Mouse (Mus musculus) frontal cortex, postnatal 36 days (tissue): ENCODE data around the gene Nelfe.

ENCODE experiments used
- DNase-seq, 2 experiments: peaks; one replicate each; pipeline ENCODE4 v3.0.0; 2022; ENCODE audit warnings: low spot score in 2 of 2

Gene Nelfe

DNA sequence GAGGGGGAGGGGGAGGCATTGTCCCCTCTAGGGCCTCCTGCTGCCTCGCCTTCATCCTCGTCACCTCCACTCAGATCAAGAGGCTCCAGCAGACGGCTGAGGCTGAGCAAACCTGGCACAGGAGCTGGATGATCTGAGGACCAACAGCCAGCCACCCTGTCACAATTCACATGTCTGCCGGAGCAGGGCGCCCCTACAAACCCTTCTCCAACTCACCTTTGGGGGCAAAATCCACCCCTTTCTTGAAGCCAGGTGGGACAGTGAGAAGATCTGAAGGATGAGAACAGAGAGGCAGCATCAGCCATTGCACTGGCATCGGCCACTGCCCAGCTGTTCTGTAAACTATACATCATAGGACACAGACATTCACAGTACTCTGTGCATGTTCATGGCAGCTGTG, 3.0 kb upstream of the Nelfe start:
- no peak for DNase-seq

DNA sequence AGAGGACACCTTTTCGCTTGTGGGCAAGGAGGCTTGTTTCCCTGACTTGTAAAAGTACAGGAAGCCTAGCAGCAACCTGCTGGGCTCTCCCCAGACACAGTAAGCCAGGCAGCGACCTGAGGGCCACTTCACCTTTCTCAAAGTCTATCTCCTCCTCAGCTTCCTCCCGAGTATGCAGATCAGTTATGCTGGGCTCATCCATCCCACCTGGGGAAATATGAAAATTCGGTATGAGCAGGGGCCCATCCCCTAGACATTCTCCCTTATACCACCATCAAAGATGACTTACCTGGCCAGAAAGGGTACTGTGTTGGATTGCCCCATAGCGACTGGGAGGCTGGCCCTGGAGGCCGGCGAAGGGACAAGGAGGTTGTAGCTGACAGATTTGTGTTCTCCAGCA, 2.6 kb upstream of the Nelfe start:
- no peak for DNase-seq

DNA sequence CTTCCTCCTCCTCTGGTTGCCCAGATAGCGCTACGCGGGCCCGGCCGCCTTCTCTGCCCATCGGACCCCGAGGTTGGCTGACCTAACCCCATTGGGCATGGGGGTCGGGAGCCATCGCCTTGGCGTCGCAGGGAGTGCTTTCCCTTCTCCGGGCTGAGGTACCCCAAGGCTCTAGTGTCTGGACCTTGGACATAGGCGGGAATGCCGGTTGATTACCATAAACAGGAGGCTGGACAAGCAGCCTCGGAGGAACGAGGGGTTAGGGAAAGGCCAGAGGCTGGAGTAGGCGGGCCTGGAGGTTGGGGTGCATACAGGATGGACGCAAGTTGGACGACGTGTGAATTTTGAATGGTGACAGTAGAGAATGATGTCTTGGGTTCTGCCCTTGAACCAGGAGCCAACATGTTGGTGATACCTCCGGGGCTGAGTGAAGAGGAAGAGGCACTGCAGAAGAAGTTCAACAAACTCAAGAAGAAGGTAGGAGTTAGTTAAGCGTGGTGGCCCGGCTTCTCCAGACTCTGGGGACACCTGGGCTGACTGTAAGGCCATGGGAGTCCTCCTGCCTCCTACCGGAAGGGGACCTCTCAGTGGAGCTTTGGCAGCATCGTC, 430 bp downstream of the Nelfe start:
- no peak for DNase-seq

DNA sequence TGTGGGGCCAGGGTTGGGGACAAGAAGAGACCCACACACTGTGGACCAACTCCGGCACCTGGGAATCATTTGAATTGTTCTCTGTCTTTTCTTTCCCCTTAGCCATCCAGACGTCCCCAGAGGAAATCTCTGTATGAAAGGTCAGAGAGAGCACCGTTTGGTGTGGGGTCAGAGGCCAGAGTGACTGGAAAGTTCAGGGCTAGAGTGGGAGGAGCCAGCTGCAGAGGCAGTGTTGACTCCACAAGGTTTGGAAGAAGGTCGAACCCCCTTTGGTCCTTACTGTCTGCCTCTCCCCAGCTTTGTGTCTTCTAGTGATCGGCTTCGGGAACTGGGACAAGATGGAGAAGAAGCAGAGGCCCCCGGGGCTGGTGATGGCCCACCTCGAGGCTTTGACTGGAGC, 3.3 kb downstream of the Nelfe start:
- no peak for DNase-seq

DNA sequence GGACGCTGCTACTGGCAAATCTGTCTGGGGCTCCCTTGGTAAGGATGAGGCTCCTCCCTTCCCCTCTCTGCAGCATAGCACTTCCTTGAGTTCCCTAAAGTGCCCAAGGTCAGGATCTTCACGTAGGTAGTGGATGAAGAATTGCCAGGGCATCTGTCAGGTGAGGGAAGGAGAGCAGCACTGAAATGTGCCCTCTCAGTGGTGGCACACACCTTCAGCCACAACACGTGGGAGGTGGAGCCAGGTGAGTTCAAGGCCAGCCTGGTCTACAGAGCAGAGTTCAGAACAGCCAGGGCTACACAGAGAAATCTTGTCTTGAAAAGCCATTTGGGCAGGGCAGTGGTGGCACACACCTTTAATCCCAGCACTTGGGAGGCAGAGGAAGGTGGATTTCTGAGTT, 4.6 kb downstream of the Nelfe start:
- DNase-seq: no peak

DNA sequence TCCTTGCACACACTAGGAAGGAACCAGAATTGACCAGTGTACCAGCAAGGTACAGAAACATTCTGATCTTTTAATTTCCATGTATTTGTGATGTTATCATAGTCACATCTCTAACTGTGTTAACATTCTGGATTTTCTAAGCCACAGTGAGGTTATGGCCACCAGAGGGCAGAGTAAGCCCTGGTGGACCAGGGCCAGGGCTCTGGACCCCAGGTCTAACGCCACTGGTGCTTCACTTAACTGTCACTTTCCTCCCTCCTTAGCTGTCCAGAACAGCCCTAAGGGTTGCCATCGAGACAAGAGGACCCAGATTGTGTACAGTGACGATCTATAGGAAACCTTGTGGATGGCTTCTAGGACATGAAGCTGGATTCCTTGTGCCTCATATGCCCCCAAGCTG, 5.6 kb downstream of the Nelfe start:
- DNase-seq: no peak

DNA sequence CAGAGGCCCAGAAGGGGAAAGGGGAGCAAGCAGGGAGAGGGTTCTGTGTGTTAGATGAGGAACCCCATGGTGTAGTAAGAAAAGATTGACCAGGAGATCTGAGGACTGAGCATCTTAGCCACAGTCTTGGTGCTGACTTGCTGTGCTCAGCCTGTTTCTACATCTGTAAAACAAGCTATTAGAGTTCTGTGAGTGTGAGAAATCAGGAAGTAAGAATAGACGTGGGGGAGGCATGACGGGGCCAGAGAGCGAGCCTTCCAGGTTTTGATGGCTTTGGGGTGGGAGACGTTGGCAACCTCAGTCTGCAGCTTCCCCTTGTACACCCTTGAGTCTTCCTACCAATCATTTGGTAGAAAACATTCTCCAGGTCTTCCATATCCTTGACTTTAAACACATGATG, 8.5 kb downstream of the Nelfe start:
- DNase-seq: no peak

DNA sequence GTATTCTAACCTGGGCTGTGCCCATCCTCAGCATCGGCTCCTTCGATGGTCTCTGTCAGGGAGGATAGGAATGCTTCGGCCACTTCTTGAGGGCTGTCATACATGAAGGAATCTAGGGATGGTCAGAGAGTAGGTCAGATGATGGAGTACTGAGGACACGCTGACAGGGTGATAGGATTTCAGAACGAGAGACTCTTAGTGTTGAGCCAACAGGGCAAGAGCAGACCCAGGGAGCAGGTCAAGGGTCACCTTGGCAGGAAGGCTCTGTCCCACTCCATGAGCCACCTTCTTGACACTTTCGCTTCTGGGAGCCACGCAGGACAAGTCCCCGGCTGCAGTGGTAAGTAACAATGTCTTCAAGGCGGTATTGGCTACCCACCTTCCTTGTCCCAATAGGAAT, 10.3 kb downstream of the Nelfe start:
- DNase-seq: no peak

DNA sequence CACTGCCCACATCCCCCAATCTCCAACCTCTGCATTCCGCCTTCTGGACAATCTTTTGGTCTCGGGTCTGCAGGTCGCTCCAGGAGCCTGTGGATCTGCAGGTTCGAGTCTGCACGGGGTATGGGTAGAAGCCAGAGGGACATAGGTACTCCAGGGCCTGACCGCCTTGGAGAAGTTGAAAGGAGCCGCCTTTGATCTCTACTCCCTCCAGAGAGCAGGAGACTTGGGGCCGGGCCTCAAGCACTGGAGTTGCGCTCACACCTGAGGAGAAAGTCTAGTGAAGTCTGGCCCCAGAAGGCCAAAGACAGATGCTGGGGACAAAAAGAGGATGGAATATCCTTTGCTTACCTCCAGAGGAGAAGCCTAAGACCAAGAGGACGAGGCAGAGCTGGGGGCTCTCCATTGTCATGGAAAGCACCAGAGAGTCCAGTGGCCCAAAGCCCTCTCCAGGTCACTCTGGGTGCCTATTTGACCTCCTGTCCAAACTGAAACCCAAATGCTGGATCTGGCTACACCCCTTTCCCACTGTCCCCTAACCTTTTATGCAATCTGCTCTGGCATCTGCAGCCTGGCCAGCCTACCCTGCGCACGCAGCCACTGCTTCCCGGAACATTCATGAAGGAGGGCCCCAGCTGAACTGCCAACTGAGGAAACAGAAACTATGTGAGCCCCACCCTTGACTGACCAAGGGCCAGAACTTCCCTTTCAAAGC, 11.7 kb downstream of the Nelfe start:
- no peak for DNase-seq

DNA sequence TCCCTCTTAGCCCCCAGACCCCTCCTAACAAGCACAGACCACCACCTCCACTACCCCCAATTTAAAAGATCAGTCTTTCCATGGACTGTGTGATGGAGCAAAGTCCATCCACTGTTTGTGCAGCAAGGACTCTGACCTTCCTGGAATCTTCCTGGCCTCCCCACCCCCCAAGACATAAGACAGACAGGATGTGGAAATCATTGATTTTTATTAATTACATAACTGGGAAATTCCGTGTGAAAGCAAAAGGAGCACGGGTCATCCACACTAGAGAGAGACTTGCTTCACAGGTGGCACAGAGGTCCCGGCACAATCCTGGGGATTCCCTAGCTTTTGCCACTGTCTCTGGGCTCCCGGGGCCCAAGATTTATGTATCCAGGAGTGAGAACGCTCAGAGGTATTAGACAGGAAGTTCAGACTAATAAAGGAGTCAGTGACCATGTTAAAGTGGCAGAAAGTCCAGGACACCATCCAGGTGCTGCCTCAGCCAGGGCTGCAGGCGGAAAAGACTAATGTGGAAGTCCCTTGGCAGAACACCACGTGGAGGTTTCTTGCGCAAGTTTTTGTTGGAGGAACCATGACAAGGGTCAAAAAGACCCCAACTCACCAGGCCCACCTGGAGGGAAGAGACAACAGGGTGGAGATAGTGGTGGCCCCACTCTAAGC, 12.4 kb downstream of the Nelfe start, which contains the start of gene Cfb:
TSS of gene Cfb (minus strand) at position 103 of the 666 bp plus-strand sequence.
- no peak for DNase-seq

DNA sequence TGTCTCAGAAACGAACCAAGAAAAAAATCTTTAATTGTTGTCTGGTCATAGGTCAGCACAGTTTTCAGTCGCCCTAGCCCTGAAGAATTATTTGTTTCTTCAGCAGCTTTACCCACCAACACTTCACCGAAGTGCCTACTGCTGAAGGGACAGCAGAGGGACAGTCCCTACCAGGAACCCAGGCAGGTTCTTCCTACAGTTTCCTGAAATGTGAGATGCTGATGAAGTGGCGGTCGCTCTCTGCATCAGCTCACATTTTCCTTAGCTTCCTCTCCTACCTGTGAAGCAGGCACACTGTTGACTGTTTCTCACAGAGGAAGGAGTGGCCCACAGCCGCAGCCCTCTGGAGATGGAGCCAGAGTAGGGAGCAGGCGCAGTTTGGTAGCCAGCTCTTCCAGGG, 15.8 kb downstream of the Nelfe start:
- DNase-seq: no peak

DNA sequence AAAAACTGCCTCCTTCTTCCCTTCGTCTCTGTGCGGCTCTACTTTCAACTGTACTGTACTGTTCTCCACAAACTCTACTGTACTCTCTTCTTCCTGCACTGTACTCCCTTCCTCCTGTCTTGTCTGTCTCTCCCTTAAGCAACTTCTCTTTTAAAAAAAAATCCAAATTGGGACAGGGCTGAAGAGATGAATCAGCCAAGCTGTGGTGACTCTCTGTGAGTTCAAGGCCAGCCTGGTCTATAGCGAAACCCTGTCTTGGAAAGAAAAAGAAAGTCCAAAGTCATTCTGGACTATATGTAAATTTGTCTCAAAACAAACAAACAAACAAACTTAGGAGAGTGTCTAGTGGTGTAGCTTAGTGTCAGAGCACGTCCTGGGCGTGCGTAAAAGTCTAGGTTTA, 24.1 kb downstream of the Nelfe start:
- no peak for DNase-seq

DNA sequence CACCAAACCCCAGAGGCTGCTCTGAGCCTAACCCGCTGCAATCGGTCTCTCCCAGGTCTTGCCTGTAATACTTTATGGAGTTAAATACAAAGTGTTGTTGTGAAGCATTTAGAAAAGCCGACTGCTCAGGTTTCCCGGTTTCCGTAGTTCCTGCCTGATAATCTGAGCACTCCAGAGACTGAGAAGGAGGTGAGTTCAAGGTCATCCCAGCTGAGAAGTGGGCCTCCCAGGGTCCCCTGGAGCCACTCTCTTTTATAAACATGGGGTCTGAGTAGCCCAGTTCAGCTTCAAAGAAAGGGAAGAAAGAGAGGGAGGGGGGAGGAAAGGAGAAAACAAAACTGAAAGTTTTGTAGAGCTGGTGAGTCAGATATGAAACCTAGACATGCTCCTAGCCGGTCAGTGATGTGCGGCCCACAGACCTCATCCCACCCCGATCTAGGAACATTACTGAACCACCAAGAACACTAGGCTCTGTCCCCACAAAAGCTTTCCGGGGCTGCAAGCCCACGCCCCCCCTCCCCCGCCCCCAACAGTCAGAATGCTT, 29.2 kb downstream of the Nelfe start, which contains the start of gene Zbtb12:
TSS of gene Zbtb12 (plus strand) at position 148 of the 544 bp plus-strand sequence.
- DNase-seq: no peak

DNA sequence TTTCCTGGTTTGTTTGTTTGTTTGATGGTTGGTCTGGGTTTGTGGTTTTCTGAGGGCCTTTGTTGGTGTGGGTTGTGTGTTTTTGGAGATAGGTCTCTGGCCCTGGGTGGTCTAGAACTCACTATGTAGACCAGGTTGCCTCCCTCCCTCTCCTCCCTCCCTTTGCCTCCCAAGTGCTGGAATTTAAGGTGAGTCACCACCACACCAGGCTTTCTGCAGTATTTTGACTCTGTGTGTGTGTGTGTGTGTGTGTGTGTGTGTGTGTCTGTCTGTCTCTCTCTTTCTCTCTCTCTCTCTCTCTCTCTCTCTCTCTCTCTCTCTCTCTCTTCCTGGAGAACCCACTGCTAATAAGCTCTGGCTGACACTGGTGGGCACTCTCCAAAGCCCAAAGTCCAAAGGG, 31.0 kb downstream of the Nelfe start:
- no peak for DNase-seq

DNA sequence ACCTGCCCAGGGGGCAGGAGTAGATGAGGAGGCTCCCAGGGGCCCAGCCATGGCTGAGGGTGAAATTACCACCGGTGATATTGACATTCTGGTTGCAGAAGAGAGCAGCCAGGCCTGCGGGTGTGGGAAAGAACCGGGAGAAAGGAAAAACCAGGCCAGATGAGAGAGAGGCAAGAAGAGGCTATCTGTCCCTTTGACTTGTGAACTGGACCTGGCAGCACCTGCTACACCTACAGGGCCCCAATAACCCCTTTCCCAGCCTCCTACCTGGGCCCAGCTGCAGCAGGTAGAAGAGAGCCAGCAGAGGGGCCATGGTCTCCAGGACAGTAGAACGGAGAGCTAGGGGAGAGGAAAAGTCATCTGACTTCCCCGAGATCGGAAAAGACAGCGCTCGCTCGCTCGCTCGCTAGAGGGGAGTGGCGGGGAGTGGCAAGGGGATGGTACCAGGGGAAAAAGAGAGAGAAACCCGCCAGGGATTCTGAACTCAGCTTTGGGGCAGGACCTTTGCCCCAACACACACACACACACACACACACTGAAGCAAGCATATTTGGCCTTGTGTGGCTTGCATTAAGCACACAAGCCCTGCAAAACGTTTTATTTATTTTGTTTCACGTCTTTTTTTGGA, 31.6 kb downstream of the Nelfe start, which contains the start of gene Gm20547:
TSS of gene Gm20547 (minus strand) at position 360 of the 628 bp plus-strand sequence.
- DNase-seq: no peak

DNA sequence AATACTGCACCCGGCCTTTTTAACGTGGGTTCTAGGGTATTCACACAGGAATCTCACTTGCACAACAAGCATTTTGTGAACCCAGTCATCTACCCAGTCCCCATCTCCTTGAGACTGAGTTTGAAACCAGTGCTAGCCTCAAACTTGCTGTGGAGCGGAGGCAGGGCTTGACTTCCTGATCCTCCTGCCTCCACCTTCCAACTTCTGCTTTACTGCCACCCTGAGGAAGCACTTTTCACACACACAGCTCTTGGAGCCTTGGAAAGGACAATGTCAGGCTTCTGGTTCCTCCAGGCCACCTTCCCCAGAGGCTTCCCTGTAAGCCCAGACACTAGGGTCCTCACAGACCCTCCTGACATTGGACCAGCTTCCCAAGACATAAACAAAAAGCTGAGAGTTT, 33.1 kb downstream of the Nelfe start:
- no peak for DNase-seq

DNA sequence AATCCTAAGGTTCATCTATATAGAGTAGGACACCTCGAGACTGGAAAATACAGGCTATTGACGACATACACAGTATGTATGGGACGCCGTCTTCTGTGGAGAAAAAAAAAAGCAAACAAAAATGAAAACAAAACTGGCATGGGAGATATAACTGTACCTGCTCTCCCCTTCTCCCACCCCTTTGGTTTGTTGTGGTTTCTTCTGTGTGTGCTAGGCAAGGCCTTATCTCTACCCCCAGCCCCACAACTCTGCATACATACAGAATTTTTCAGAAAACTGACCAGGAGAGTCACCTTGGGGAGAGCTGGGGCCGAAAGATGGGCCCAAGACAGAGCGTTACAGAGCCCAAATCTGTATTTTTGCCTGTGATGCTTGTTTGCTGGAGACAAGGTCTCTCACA, 34.5 kb downstream of the Nelfe start:
- no peak for DNase-seq

DNA sequence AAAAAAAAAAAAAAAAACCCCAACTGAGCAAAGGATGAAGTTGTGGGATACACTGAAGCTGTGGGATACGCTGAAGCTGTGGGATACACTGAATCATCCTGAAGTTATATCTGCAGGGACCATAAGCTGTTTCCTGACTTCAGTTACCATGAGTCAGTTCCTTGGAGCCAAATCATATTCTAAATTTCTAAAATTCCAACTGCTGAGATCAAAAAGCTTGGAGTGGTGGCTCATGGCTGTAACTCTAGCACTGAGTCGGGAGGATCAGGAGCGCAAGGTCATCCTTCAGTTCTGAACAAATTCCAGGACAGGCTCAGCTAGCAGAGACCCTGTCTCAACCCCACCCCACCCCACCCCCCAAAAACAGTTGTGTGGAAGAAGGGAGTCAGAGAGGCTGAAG, 35.4 kb downstream of the Nelfe start:
- DNase-seq: no peak

DNA sequence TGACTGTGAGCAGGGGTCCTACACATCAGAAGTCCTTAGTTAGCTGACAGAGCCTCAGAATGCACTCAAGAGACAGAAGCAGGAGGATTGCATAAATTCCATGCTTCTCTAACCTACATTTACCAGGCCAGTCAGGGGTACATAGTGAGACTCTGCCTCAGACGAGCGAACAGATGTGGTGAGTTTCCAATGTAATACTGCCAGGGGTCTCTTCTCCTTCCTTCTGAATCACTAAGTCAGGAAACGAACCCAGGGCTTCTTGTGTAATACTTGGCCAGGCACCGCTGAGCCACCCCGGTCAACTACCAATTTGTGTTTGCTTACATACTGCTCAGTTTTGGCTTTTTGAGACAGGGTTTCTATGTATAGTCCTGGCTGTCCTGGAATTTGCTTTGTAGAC, 37.8 kb downstream of the Nelfe start:
- no peak for DNase-seq

DNA sequence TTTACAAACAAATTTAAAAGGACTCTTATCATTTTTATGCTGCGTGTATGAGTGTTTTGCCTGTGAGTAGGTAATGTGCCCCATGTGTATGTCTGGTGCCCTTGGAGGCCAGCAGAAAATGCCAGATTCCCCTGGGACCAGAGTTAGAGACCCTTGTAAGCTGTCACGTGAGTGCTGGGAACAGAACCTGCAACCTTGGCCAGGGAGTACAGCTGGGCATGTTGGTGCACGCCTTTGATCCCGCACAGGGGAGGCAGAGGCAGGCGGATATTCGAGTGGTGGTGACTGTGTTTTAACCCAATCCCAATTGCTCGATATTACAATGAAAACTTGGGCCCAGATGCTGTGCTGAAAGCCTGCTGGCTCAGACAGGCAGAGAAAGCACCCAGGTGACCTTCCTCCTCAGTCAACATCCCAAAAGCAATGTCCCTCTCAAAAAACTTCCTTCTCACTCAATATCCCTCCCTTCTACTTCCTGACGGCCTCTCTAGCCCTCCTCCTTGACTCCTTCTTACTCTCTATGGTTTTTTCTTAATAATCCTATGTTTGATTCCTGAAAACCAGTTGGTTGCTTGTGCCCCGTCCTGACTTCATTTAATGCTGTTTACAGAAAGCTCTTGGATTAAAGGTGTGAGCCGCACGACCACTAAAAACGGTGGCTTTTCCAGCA, 40.0 kb downstream of the Nelfe start:
- DNase-seq: no peak

DNA sequence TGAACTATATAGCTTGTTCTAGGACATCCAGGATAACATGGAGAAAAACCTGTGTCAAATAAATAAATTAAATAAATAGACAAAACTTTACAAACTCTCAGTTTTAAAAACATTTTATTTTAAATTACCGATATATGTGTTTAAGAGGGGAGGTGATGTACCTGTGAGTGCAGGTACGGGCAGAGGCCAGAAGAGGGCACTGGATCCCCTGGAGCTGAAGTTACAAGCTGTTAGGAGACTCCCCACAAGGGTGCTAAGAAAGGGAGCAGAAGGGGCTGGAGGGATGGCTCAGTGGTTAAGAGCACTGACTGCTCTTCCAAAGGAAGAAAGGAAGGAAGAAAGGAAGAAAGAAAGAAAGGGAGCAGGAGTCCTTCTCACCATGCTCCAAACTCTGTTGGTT, 41.2 kb downstream of the Nelfe start:
- no peak for DNase-seq
